In the genomic region with DNA sequence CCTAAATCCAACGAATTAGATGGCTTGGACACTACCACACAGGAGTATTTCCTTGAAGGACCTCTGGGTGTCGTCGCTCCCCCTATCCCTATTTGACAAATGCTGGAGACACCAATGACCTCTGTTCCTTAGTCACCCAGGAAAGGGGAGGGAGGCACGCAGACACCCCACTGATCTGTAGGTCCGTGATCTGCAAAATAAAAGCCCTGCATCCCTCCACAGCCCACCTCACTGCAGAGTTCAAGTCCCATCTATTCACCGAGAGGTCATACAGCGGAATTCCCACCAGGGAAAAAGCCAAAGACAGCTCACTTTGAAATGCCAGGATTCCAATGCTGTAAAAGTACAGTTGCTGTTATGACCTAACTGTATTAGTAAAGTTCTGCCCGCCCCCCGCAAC, we compare ENCODE assay signal across 10 mouse cellular contexts. TPM values are rescaled to one million over a fixed set of nuclear protein-coding genes. Genes with fewer than 3 reads are reported as not detected.
A peak's percentile ranks its signal among the peaks of the same experiment; 100 is the strongest.
DNase-seq lines count a peak whose midpoint lies in the region; ATAC-seq and TF ChIP-seq lines count a peak whose summit lies in the region.
"Had no signal": no experiment of that assay in that cellular context is flagged by ENCODE, and none has a peak within 500 bp of the region (broad histone marks: within the 10 kb centered on the region; RNA-seq: fewer than 3 reads in every experiment).

No protein-coding gene starts in this region.

- H3K27ac ChIP-seq in lung, embryonic 14.5 days (ENCODE audit: low read depth), result no peak overlapping the region
- no peak overlapping the region for H3K27ac ChIP-seq in forebrain, embryonic 12.5 days
- no peak overlapping the region for H3K27ac ChIP-seq in limb, embryonic 10.5 days
- H3K27ac ChIP-seq in neural tube, embryonic 15.5 days (replicated peaks), result no peak overlapping the region

- H3K4me1 ChIP-seq in lung, embryonic 14.5 days (ENCODE audit: insufficient read depth), result no peaks in the 10 kb centered on the region
- peaks cover 8% of the 10 kb centered on the region for H3K4me1 ChIP-seq in forebrain, embryonic 12.5 days
- no peaks in the 10 kb centered on the region for H3K4me1 ChIP-seq in limb, embryonic 10.5 days
- peaks cover 13% of the 10 kb centered on the region for H3K4me1 ChIP-seq in neural tube, embryonic 15.5 days

- DNase-seq in lung, embryonic 14.5 days, result no peak
- DNase-seq in lung, postnatal 36 days, result no peak
- DNase-seq in limb, embryonic 10.5 days (ENCODE audit: low spot score), result no peak
- no peak for DNase-seq in gastrocnemius, postnatal 4 days (ENCODE audit: low spot score in 2 of 2)
- no peak for DNase-seq in urinary bladder, postnatal 4 days (ENCODE audit: low spot score in 2 of 2)
- DNase-seq in ovary, adult 18-20 months (ENCODE audit: low spot score), result no peak

- no peak for TF ChIP-seq CTCF in lung, embryonic 14.5 days (IDR thresholded peaks at IDR 0.05; ENCODE audit: low read depth)

- no peak for ATAC-seq in lung, embryonic 14.5 days (ENCODE audit: insufficient read depth)
- no peak for ATAC-seq in forebrain, embryonic 12.5 days (ENCODE audit: low FRiP score)
- no peak for ATAC-seq in neural tube, embryonic 15.5 days (ENCODE audit: low FRiP score)

- WGBS in lung, embryonic 14.5 days, result 9% methylated on average over 9 of the region's 9 CpGs
- WGBS in forebrain, embryonic 12.5 days, result 3% methylated on average over 9 of the region's 9 CpGs
- 8% methylated on average over 9 of the region's 9 CpGs for WGBS in limb, embryonic 10.5 days
- 8% methylated on average over 9 of the region's 9 CpGs for WGBS in neural tube, embryonic 15.5 days

- H3K9me3 ChIP-seq in lung, embryonic 14.5 days (ENCODE audit: low read depth, low read length), result no peaks in the 10 kb centered on the region
- no peaks in the 10 kb centered on the region for H3K9me3 ChIP-seq in forebrain, embryonic 12.5 days
- no peaks in the 10 kb centered on the region for H3K9me3 ChIP-seq in limb, embryonic 10.5 days (replicated peaks)
- no peaks in the 10 kb centered on the region for H3K9me3 ChIP-seq in neural tube, embryonic 15.5 days (replicated peaks)

- peak overlapping the region; percentile 65; the same call in 1 of the 2 replicates for H3K4me3 ChIP-seq in lung, embryonic 14.5 days (ENCODE audit: low read depth, low read length)
- no peak overlapping the region; the same call in 1 of the 2 replicates for H3K4me3 ChIP-seq in forebrain, embryonic 12.5 days (replicated peaks)
- H3K4me3 ChIP-seq in limb, embryonic 10.5 days, result peak overlapping the region; percentile 64
- peak overlapping the region; percentile 71 for H3K4me3 ChIP-seq in neural tube, embryonic 15.5 days (replicated peaks)

- no peaks in the 10 kb centered on the region for H3K27me3 ChIP-seq in lung, embryonic 14.5 days (ENCODE audit: insufficient read depth, low read length)
- peaks cover 12% of the 10 kb centered on the region; the same call in 1 of the 2 replicates for H3K27me3 ChIP-seq in forebrain, embryonic 12.5 days
- no peaks in the 10 kb centered on the region for H3K27me3 ChIP-seq in limb, embryonic 10.5 days (ENCODE audit: low read depth, poor library complexity, severe bottlenecking)
- no peaks in the 10 kb centered on the region for H3K27me3 ChIP-seq in neural tube, embryonic 15.5 days (replicated peaks)

- H3K4me2 ChIP-seq in lung, embryonic 14.5 days, result peak overlapping the region; percentile 92
- H3K4me2 ChIP-seq in forebrain, embryonic 12.5 days, result peak overlapping the region; percentile 89
- H3K4me2 ChIP-seq in neural tube, embryonic 15.5 days, result peak overlapping the region; percentile 92

- no peak overlapping the region for H3K9ac ChIP-seq in lung, embryonic 14.5 days
- no peak overlapping the region for H3K9ac ChIP-seq in forebrain, embryonic 12.5 days
- H3K9ac ChIP-seq in neural tube, embryonic 15.5 days (replicated peaks), result no peak overlapping the region

- no peaks in the 10 kb centered on the region for H3K36me3 ChIP-seq in lung, embryonic 14.5 days (ENCODE audit: insufficient read depth)
- H3K36me3 ChIP-seq in forebrain, embryonic 12.5 days (replicated peaks), result no peaks in the 10 kb centered on the region
- H3K36me3 ChIP-seq in limb, embryonic 10.5 days, result no peaks in the 10 kb centered on the region
- no peaks in the 10 kb centered on the region for H3K36me3 ChIP-seq in neural tube, embryonic 15.5 days

RNA-seq across cellular contexts. Expression of gene Olfr1368, which starts 12.4 kb away (rescaled TPM):
- polyA plus RNA-seq in lung, embryonic 14.5 days (2014; fragmentation: Nextera tagmentation; extraction: Ambion mirVana), result not detected in 2 replicates
- polyA plus RNA-seq in forebrain, embryonic 12.5 days (2016; fragmentation: Nextera tagmentation; extraction: Ambion mirVana), result not detected in 2 replicates
- not detected in 2 replicates for polyA plus RNA-seq in limb, embryonic 10.5 days (2016; fragmentation: Nextera tagmentation; extraction: Ambion mirVana)
- not detected in 2 replicates for polyA plus RNA-seq in neural tube, embryonic 15.5 days (2015; fragmentation: Nextera tagmentation; extraction: Ambion mirVana)
- total RNA-seq in gastrocnemius, postnatal 4 days (2021), result not detected
- total RNA-seq: left cerebral cortex, postnatal 14 days had no signal
- polyA plus RNA-seq: spleen, adult 2 months had no signal

RNA-seq across cellular contexts. Expression of gene Trim27, which starts 21.2 kb away (rescaled TPM):
- 158 and 173 TPM in 2 replicates for polyA plus RNA-seq in lung, embryonic 14.5 days (2014; fragmentation: Nextera tagmentation; extraction: Ambion mirVana)
- 132 and 153 TPM in 2 replicates for polyA plus RNA-seq in forebrain, embryonic 12.5 days (2016; fragmentation: Nextera tagmentation; extraction: Ambion mirVana)
- 200 and 218 TPM in 2 replicates for polyA plus RNA-seq in limb, embryonic 10.5 days (2016; fragmentation: Nextera tagmentation; extraction: Ambion mirVana)
- polyA plus RNA-seq in neural tube, embryonic 15.5 days (2015; fragmentation: Nextera tagmentation; extraction: Ambion mirVana), result 76.1 and 94.7 TPM in 2 replicates
- total RNA-seq in gastrocnemius, postnatal 4 days (2021), result 10 to 100 TPM; 46.7 to 48.8 TPM

RNA-seq across cellular contexts. Expression of gene Olfr263, which starts 28.6 kb away (rescaled TPM):
- not detected in 2 replicates for polyA plus RNA-seq in lung, embryonic 14.5 days (2014; fragmentation: Nextera tagmentation; extraction: Ambion mirVana)
- not detected in 2 replicates for polyA plus RNA-seq in forebrain, embryonic 12.5 days (2016; fragmentation: Nextera tagmentation; extraction: Ambion mirVana)
- not detected in 2 replicates for polyA plus RNA-seq in limb, embryonic 10.5 days (2016; fragmentation: Nextera tagmentation; extraction: Ambion mirVana)
- not detected in 2 replicates for polyA plus RNA-seq in neural tube, embryonic 15.5 days (2015; fragmentation: Nextera tagmentation; extraction: Ambion mirVana)
- not detected for total RNA-seq in gastrocnemius, postnatal 4 days (2021)
- total RNA-seq: left cerebral cortex, postnatal 14 days had no signal
- polyA plus RNA-seq: spleen, adult 2 months had no signal

RNA-seq across cellular contexts. Expression of gene Olfr1369-ps1, which starts 46.8 kb away (rescaled TPM):
- polyA plus RNA-seq in lung, embryonic 14.5 days (2014; fragmentation: Nextera tagmentation; extraction: Ambion mirVana), result 0.05 TPM in 1 of 2 replicates, not detected in the other
- not detected in 2 replicates for polyA plus RNA-seq in forebrain, embryonic 12.5 days (2016; fragmentation: Nextera tagmentation; extraction: Ambion mirVana)
- polyA plus RNA-seq in limb, embryonic 10.5 days (2016; fragmentation: Nextera tagmentation; extraction: Ambion mirVana), result 0.10 TPM in 1 of 2 replicates, not detected in the other
- polyA plus RNA-seq in neural tube, embryonic 15.5 days (2015; fragmentation: Nextera tagmentation; extraction: Ambion mirVana), result 0.20 TPM in 1 of 2 replicates, not detected in the other
- total RNA-seq in gastrocnemius, postnatal 4 days (2021), result not detected
- total RNA-seq: left cerebral cortex, postnatal 14 days had no signal
- polyA plus RNA-seq: spleen, adult 2 months had no signal
